ENCODE assay signal across 30 mouse cellular contexts in genomic region chr13:54821931-54822330, GRCm38 (mm10). TPM values are rescaled to one million over a fixed set of nuclear protein-coding genes. Genes with fewer than 3 reads are reported as not detected.
DNase-seq lines count a peak whose midpoint lies in the region; ATAC-seq and TF ChIP-seq lines count a peak whose summit lies in the region.
"Had no signal": no experiment of that assay in that cellular context is flagged by ENCODE, and none has a peak within 500 bp of the region (broad histone marks: within the 10 kb centered on the region; RNA-seq: fewer than 3 reads in every experiment).

No protein-coding gene starts in this region.

- TF ChIP-seq RAD21 in MEL (IDR thresholded peaks at IDR 0.05; ENCODE audit: low read depth, low read length), result no peak

- DNase-seq in 416B (ENCODE audit: low read depth) (peak; percentile 36), MEL (ENCODE audit: low read depth, low spot score) (peak; percentile 9), MEL-GATA-1-ER (ENCODE audit: extremely low read depth, low read depth) (peak; percentile 93)
- DNase-seq in layer of hippocampus, adult 9-11 months, result no peak
- DNase-seq in ovary, postnatal 36 days (ENCODE audit: low spot score), result no peak
- DNase-seq in natural killer cell, adult 2 months (ENCODE audit: low spot score in 2 of 2), result no peak
- DNase-seq in heart, adult 18-20 months, result no peak
- DNase-seq: adrenal gland, adult 2 months; adrenal gland, adult 8-10 months; adrenal gland, postnatal 10 days; adrenal gland, postnatal 14 days; adrenal gland, postnatal 25 days; adrenal gland, postnatal 36 days; B cell, adult 2 months; cerebellum, adult 11 months; cerebellum, adult 11-12 months; cerebellum, adult 18-20 months; cerebellum, adult 2 months; cerebellum, adult 8-10 months had no signal

- H3K9me3 ChIP-seq in MEL (replicated peaks; ENCODE audit: insufficient read depth, low read length), result no peaks in the 10 kb centered on the region
- H3K9me3 ChIP-seq: G1E had no signal

- H3K9ac ChIP-seq in MEL (ENCODE audit: control insufficient read depth, low read depth, low read length, poor library complexity, severe bottlenecking), result no peak overlapping the region

- H3K36me3 ChIP-seq in MEL (ENCODE audit: control insufficient read depth in 1 of 2, insufficient read depth in 2 of 2, low read length in 2 of 2), result no peaks in the 10 kb centered on the region
- H3K36me3 ChIP-seq: G1E had no signal

- no peaks in the 10 kb centered on the region for H3K79me2 ChIP-seq in MEL (ENCODE audit: control insufficient read depth, insufficient read depth, low read length, poor library complexity)

- no peak overlapping the region for H3K4me3 ChIP-seq in MEL (ENCODE audit: control insufficient read depth in 1 of 2, insufficient read depth in 1 of 2, low read depth in 2 of 2, low read length in 2 of 2)

- H3K27ac ChIP-seq in MEL (ENCODE audit: control insufficient read depth, low read depth, low read length), result no peak overlapping the region

- H3K27me3 ChIP-seq in MEL (ENCODE audit: control insufficient read depth in 1 of 2, insufficient read depth in 2 of 2, low read length in 2 of 2), result no peaks in the 10 kb centered on the region

- ATAC-seq in common myeloid progenitor, adult 5-6 weeks (replicated peaks; ENCODE audit: low read depth, poor library complexity, severe bottlenecking), result peak; percentile 29; the same call in 1 of the 2 replicates
- ATAC-seq: activated CD4-positive, CD25-positive, alpha-beta regulatory T cell, adult 4 months; CD4-positive, CD25-positive, alpha-beta regulatory T cell, adult 4 months; Patski had no signal

- TF ChIP-seq POLR2A in MEL (IDR thresholded peaks at IDR 0.05; ENCODE audit: control insufficient read depth in 1 of 2, insufficient read depth in 1 of 2, low read depth in 1 of 2, low read length in 2 of 2, poor library complexity in 1 of 2), result no peak

- H3K4me1 ChIP-seq in MEL (ENCODE audit: control insufficient read depth in 1 of 2, insufficient read depth in 2 of 2, low read length in 2 of 2), result no peaks in the 10 kb centered on the region

- TF ChIP-seq EP300 in MEL (IDR thresholded peaks at IDR 0.05; ENCODE audit: low read depth in 1 of 2, low read length in 2 of 2), result no peak

- TF ChIP-seq CTCF in MEL (IDR thresholded peaks at IDR 0.05 in 2 of 3, conservative IDR thresholded peaks at IDR 0.05 in 1 of 3; ENCODE audit: control insufficient read depth in 1 of 3, insufficient read depth in 1 of 3, low read depth in 2 of 3, low read length in 3 of 3, poor library complexity in 1 of 3, severe bottlenecking in 1 of 3), result no peak

TF ChIP-seq in MEL, 35 proteins besides CTCF, POLR2A, EP300 and RAD21:
- TF ChIP-seq JUND (IDR thresholded peaks at IDR 0.05; ENCODE audit: low read depth, low read length) (no peak), MEF2A (IDR thresholded peaks at IDR 0.05; ENCODE audit: extremely low read depth, insufficient replicate concordance, low read depth, low read length, poor library complexity, severe bottlenecking) (no peak), MYB (IDR thresholded peaks at IDR 0.05; ENCODE audit: low read depth, low read length) (no peak), USF2 (IDR thresholded peaks at IDR 0.05; ENCODE audit: borderline replicate concordance in 1 of 2, insufficient read depth in 1 of 2, low read depth in 1 of 2, low read length in 2 of 2) (no peak)
TF ChIP-seq in MEL: peak in this region for 0.

RNA-seq across cellular contexts. Expression of gene Tspan17, which starts 32.8 kb away (rescaled TPM):
- total RNA-seq in MEL (2012; rRNA removed), result 3.3 and 4.1 TPM in 2 replicates
- polyA plus RNA-seq in MEL (2012; ENCODE audit: insufficient read depth in 1 of 2, insufficient read length in 2 of 2, low read depth in 1 of 2, low replicate concordance in 2 of 2, missing spikeins in 1 of 2), result 10 to 100 TPM in 1 of 2 experiments, not detected in 1; 23.0 TPM
- total RNA-seq in common myeloid progenitor, adult 5-6 weeks (2017), result 0.82 TPM in 1 of 2 replicates, not detected in the other
- 10 to 100 TPM; 17.7 to 22.0 TPM for total RNA-seq in heart, adult 18-20 months (2021)

RNA-seq across cellular contexts. Expression of gene Eif4e1b, which starts 38.1 kb away (rescaled TPM):
- total RNA-seq in MEL (2012; rRNA removed), result not detected in 2 replicates
- not detected for polyA plus RNA-seq in MEL (2012; ENCODE audit: insufficient read depth in 1 of 2, insufficient read length in 2 of 2, low read depth in 1 of 2, low replicate concordance in 2 of 2, missing spikeins in 1 of 2)
- total RNA-seq in common myeloid progenitor, adult 5-6 weeks (2017), result not detected in 2 replicates
- total RNA-seq in heart, adult 18-20 months (2021), result not detected
- total RNA-seq: adrenal gland, adult 18-20 months; adrenal gland, adult 2 months; adrenal gland, adult 8-10 months; adrenal gland, postnatal 14 days; adrenal gland, postnatal 25 days; adrenal gland, postnatal 36 days; adrenal gland, postnatal 4 days; CH12.LX had no signal
- polyA plus RNA-seq: activated CD4-positive, CD25-positive, alpha-beta regulatory T cell, adult 4 months; adrenal gland, adult 2 months; brain, embryonic 14.5 days; C2C12; CD4-positive, CD25-positive, alpha-beta regulatory T cell, adult 4 months; cerebellum, adult 2 months; G1E; Patski had no signal

RNA-seq across cellular contexts. Expression of gene Sncb, which starts 55.5 kb away (rescaled TPM):
- total RNA-seq in MEL (2012; rRNA removed), result not detected in 2 replicates
- polyA plus RNA-seq in MEL (2012; ENCODE audit: insufficient read depth in 1 of 2, insufficient read length in 2 of 2, low read depth in 1 of 2, low replicate concordance in 2 of 2, missing spikeins in 1 of 2), result not detected
- not detected in 2 replicates for total RNA-seq in common myeloid progenitor, adult 5-6 weeks (2017)
- total RNA-seq in heart, adult 18-20 months (2021), result not detected
- total RNA-seq: CH12.LX, ES-E14, G1E had no signal
- polyA plus RNA-seq: C2C12, G1E, Patski had no signal

Comparison
In these comparisons a context has a peak if more than half of its experiments do, and no peak if none do; other contexts are left out.
1. DNase-seq: peak in 416B (single experiment), MEL (single experiment) and MEL-GATA-1-ER (single experiment); none in layer of hippocampus, adult 9-11 months (single experiment), ovary, postnatal 36 days (single experiment), natural killer cell, adult 2 months (0 of 2) and heart, adult 18-20 months (0 of 2).